Mouse (Mus musculus) ES-Bruce4 (cell line): ENCODE data around the gene Rbm44.

ENCODE experiments used
- CTCF ChIP-seq: IDR thresholded peaks from one replicate; pipeline ENCODE4 v1.8.1; 2011; ENCODE audit warnings: low read depth, low read length
- EP300 ChIP-seq: IDR thresholded peaks from 2 replicates; pipeline ENCODE4 v1.6.1; 2011; ENCODE audit warnings: low read depth, low read length; ENCODE audit not compliant: insufficient read depth
- POLR2A ChIP-seq: IDR thresholded peaks from one replicate; pipeline ENCODE4 v1.8.1; 2011; ENCODE audit warnings: low read length; ENCODE audit not compliant: insufficient read depth

- TF ChIP-seq CTCF = no peak
- TF ChIP-seq POLR2A = no peak
- no peak for TF ChIP-seq EP300
Measured at GRCm38 (mm10) chr1:91166798-91167197, 21.9 kb downstream of the Rbm44 start.
